Mouse (Mus musculus) testis, adult 2 months (tissue): Measurements from ENCODE around the gene Kalrn. TPM values are rescaled to one million over a fixed set of nuclear protein-coding genes. Genes with fewer than 3 reads are reported as not detected.

ENCODE experiments used
- H3K27ac ChIP-seq: fragments of 200-500 bp; 2 replicates; pipeline ENCODE4 v1.5.1; 2012; ENCODE audit warnings: low read depth, low read length; ENCODE audit not compliant: control insufficient read depth, insufficient read depth
- H3K27me3 ChIP-seq: fragments of 200-500 bp; 2 replicates; pipeline ENCODE4 v1.6.1; 2012; ENCODE audit warnings: mild to moderate bottlenecking, low read length, moderate library complexity; ENCODE audit not compliant: control insufficient read depth, insufficient read depth
- H3K36me3 ChIP-seq: fragments of 200-500 bp; 2 replicates; pipeline ENCODE4 v1.6.1; 2012; ENCODE audit warnings: mild to moderate bottlenecking, low read length; ENCODE audit not compliant: control insufficient read depth, insufficient read depth
- H3K4me1 ChIP-seq: fragments of 200-500 bp; 2 replicates; pipeline ENCODE4 v1.6.1; 2012; ENCODE audit warnings: low read length; ENCODE audit not compliant: control insufficient read depth, insufficient read depth
- H3K4me3 ChIP-seq: fragments of 200-500 bp; 2 replicates; pipeline ENCODE4 v1.5.1; 2012; ENCODE audit warnings: low read depth, mild to moderate bottlenecking, low read length, moderate library complexity, mixed read lengths; ENCODE audit not compliant: control insufficient read depth
- CTCF ChIP-seq: fragments of 200-500 bp; IDR thresholded peaks from 2 replicates; pipeline ENCODE4 v1.5.1; 2012; ENCODE audit warnings: low read depth, mild to moderate bottlenecking, inconsistent platforms, low read length, moderate library complexity; ENCODE audit not compliant: control insufficient read depth, insufficient read depth, insufficient replicate concordance
- POLR2A ChIP-seq: fragments of 200-500 bp; IDR thresholded peaks from 2 replicates; pipeline ENCODE4 v1.6.1; 2012; ENCODE audit warnings: low read depth, mild to moderate bottlenecking, inconsistent platforms, low read length, moderate library complexity; ENCODE audit not compliant: control insufficient read depth
- polyA plus RNA-seq: library from polyadenylated mRNA; depleted of rRNA; stranded (reverse); fragments of >200 nt; gene quantifications from 2 replicates; pipeline ENCODE4 v1.2.3, GENCODE M21; 2012

The Kalrn gene
- polyA plus RNA-seq, 1 experiment = 5.7 TPM

GRCm38 (mm10) chr16:34557891-34558290, 15.4 kb downstream of the Kalrn start:
- Histone ChIP-seq H3K27me3 (no peaks in the 10 kb centered on the region), H3K4me1 (no peaks in the 10 kb centered on the region), H3K36me3 (no peaks in the 10 kb centered on the region), H3K27ac (no peak overlapping the region), H3K4me3 (no peak overlapping the region)
- TF ChIP-seq POLR2A (no peak), CTCF (no peak)

DNA sequence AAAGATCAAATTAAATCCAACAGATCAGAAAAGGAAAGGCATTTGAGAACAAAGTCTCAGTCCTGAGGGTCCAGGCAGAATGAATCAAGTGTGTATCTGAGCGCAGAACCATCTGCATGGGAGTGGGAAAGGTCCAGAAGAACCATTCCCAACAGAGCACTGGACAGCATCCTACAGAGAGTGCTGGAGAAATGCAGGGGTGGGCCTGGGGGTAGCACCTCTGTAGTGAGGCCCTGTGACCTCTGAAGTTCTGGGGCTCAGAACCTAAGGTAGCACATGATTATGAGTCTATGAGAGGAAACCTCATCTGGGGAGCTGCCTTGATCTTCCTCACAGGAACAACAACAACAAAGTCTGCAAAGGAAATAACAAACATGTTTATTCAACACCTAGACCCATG, 20.6 kb downstream of the Kalrn start:
- TF ChIP-seq CTCF (no peak), POLR2A (no peak)

GRCm38 (mm10) chr16:34549470-34549999, 23.8 kb downstream of the Kalrn start:
- Histone ChIP-seq H3K27ac (no peak overlapping the region), H3K4me1 (no peaks in the 10 kb centered on the region), H3K4me3 (no peak overlapping the region), H3K27me3 (no peaks in the 10 kb centered on the region), H3K36me3 (no peaks in the 10 kb centered on the region)
- TF ChIP-seq POLR2A (no peak), CTCF (no peak)

More for the DNA sequence above, 20.6 kb downstream of the Kalrn start:
- no peaks in the 10 kb centered on the region for H3K36me3 ChIP-seq
- H3K27ac ChIP-seq = no peak overlapping the region
- H3K4me3 ChIP-seq = no peak overlapping the region
- no peaks in the 10 kb centered on the region for H3K4me1 ChIP-seq
- no peaks in the 10 kb centered on the region for H3K27me3 ChIP-seq

DNA sequence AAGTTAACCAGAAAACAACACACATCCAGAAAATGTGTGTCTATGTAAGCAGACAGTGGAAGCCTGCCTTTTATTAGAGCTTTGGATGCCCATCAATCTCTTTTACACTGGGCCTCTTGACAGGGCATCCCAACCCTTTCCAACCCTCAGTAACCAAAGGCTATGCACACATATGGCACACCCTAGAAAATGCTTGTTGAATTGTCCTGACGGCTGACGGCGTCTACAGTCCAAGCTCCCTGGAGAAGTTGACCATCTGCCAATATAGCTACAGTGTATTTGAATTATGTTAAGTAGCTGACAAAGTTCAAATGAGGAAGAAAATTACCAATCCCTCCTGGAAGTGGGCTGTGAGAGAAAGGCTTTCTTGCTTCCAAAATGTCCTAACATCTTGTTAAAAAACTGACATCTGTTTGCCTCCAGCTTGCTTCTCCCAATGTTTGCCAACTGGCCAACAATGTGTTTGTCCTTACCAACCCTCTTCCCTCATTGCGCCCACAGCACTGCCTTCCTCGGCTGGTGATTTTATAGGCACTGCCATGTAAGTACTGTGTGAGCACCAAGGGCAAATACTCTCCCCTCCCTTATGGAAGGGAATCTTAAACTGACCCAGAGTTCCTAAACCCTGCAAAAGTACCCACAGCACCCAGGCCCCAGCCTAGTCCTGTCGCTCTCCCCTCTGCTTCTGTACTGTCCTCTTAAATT, 26.4 kb downstream of the Kalrn start:
- Histone ChIP-seq H3K4me3 (no peak overlapping the region), H3K27ac (no peak overlapping the region), H3K27me3 (no peaks in the 10 kb centered on the region), H3K4me1 (no peaks in the 10 kb centered on the region), H3K36me3 (no peaks in the 10 kb centered on the region)
- no peak for TF ChIP-seq CTCF
- no peak for TF ChIP-seq POLR2A

DNA sequence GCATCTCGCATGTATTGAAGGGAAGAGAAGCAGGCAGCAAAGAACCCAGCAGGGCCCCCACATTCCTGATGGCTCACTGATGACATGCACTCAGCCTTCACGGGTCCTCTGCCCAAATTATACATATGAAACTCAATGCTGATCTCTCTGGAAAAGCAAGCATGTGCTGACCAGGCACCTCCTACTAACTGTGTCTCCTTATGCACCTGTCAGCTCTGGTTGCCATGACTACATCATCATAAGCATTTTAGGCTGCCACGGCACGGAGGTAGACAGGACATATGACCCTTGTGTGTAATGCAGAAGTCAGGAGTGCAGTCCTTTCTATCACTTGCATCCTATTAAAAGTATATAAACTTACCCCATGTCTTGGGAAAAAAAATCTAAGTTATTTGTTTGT, 29.6 kb downstream of the Kalrn start:
- Histone ChIP-seq H3K36me3 (no peaks in the 10 kb centered on the region), H3K4me3 (no peak overlapping the region)

GRCm38 (mm10) chr16:34542341-34542740, 31.0 kb downstream of the Kalrn start:
- no peaks in the 10 kb centered on the region for H3K27me3 ChIP-seq
- H3K27ac ChIP-seq = no peak overlapping the region
- no peaks in the 10 kb centered on the region for H3K36me3 ChIP-seq
- H3K4me1 ChIP-seq = no peaks in the 10 kb centered on the region
- TF ChIP-seq POLR2A (no peak), CTCF (no peak)
- H3K4me3 ChIP-seq = no peak overlapping the region

More for the DNA sequence above, 29.6 kb downstream of the Kalrn start:
- Histone ChIP-seq H3K27ac (no peak overlapping the region), H3K4me1 (no peaks in the 10 kb centered on the region), H3K27me3 (no peaks in the 10 kb centered on the region)
- TF ChIP-seq POLR2A (no peak), CTCF (no peak)

- no peaks in the 10 kb centered on the region for H3K27me3 ChIP-seq
- H3K4me3 ChIP-seq = no peak overlapping the region
- H3K36me3 ChIP-seq = no peaks in the 10 kb centered on the region
- no peak overlapping the region for H3K27ac ChIP-seq
- H3K4me1 ChIP-seq = no peaks in the 10 kb centered on the region
- TF ChIP-seq CTCF = no peak
- no peak for TF ChIP-seq POLR2A
Measured at GRCm38 (mm10) chr16:34538679-34539185, 34.6 kb downstream of the Kalrn start.
